Mouse (Mus musculus) thymus, adult 2 months (tissue): ENCODE data around the gene Ttc7b.

ENCODE experiments used
- CTCF ChIP-seq: fragments of 200-500 bp; IDR thresholded peaks from 2 replicates; pipeline ENCODE4 v1.5.1; 2012; ENCODE audit warnings: mild to moderate bottlenecking, control low read depth, low read length, moderate library complexity, borderline replicate concordance; ENCODE audit not compliant: control insufficient read depth, poor library complexity, insufficient read depth; ENCODE audit errors: extremely low read depth
- POLR2A ChIP-seq: fragments of 200-500 bp; IDR thresholded peaks from 2 replicates; pipeline ENCODE4 v1.6.1; 2012; ENCODE audit warnings: mild to moderate bottlenecking, low read length, control low read depth, moderate library complexity; ENCODE audit not compliant: control insufficient read depth, poor library complexity, insufficient read depth; ENCODE audit errors: extremely low read depth

DNA sequence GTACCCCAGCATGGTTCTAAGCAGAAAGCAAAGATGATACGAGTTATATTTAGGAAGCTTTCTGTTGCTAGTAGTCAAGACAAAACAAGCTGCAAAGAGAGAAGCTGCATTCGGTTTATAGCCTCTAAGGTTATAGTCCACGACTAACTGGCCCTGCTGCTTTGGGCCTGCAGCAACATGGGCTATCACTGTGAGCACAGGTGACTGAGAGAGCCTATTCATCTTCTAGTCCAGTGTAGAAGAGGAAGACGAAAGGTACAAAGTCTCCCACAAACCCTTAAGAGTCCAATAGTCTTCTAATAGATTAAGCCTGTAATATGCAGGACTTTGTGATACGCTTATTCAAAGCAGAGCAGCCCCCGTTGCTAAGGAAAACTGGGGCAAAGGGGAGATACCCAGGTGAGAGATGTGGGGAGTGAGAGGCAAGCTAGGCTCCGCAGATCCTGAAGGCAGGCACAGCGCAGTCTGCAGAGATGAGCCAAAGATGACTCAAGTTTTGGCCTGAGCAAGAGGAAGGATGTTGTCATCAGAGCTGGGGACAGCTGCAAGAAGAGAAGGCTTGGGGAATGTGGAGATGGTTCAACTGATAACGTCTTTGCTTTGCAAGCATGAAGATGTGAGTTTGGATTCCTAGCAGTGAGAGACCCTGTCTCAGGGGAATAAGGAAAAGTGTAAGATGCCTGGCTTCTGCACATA lies 250.5 kb downstream of the Ttc7b start:
- TF ChIP-seq POLR2A: no peak
- no peak for TF ChIP-seq CTCF
